Mouse (Mus musculus): ENCODE measurements around the gene Olfr1359. TPM values are rescaled to one million over a fixed set of nuclear protein-coding genes. Genes with fewer than 3 reads are reported as not detected.
"Not testable (repeated sequence)": the region's sequence is repeated elsewhere in the genome, so short reads cannot be mapped to it uniquely, and the experiment has no call there.

Olfr1359 gene
- polyA plus RNA-seq, 1 experiment from 2014 or later, result not detected

DNA sequence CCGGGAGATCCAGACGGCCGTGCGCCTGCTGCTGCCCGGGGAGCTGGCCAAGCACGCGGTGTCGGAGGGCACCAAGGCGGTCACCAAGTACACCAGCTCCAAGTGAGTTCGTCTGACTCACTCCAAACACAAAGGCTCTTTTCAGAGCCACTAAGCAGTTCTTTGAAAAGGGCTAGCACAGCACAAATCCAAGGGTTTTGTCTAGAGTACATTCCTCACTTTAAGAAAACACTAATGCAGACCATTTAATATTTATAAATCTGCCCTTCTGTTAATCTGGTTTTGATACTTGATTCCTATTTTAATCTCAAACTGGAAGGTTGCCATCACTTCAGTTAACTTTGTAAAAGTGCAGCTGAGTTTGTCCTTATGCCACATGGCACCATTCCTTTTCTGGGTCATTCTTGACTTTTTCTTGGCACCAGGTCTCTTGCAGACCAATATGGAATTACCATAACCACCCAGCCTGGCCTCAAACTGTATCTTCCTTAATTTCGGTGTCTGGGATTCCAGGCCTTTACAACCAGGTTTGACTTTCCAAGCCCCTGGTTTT, 24.5 kb downstream of the Olfr1359 start:
- peak overlapping the region; percentile 64 for H3K4me2 ChIP-seq (ENCODE audit: low read length)
- H3K9ac ChIP-seq (replicated peaks; ENCODE audit: low read length), result peak overlapping the region; percentile 46; the same call in 1 of the 2 replicates
- peak; percentile 44 for DNase-seq
- H3K27me3 ChIP-seq (ENCODE audit: control insufficient read depth, insufficient read depth, low read length), result no peaks in the 10 kb centered on the region
- H3K27ac ChIP-seq (replicated peaks; ENCODE audit: low read depth, low read length), result peak overlapping the region; percentile 86
- peak overlapping the region; percentile 39 for H3K4me3 ChIP-seq (replicated peaks; ENCODE audit: low read depth, low read length)
- H3K4me1 ChIP-seq (ENCODE audit: control insufficient read depth, insufficient read depth, low read length), result peaks cover 22% of the 10 kb centered on the region
- 4% methylated on average over 10 of the region's 11 CpGs for WGBS
- no peaks in the 10 kb centered on the region for H3K36me3 ChIP-seq (ENCODE audit: control insufficient read depth, insufficient read depth, low read length)
- ATAC-seq (ENCODE audit: low FRiP score, low TSS enrichment), result peak; percentile 34; the same call in 1 of the 2 replicates
- H3K9me3 ChIP-seq (ENCODE audit: control insufficient read depth, low read length), result no peaks in the 10 kb centered on the region

DNA sequence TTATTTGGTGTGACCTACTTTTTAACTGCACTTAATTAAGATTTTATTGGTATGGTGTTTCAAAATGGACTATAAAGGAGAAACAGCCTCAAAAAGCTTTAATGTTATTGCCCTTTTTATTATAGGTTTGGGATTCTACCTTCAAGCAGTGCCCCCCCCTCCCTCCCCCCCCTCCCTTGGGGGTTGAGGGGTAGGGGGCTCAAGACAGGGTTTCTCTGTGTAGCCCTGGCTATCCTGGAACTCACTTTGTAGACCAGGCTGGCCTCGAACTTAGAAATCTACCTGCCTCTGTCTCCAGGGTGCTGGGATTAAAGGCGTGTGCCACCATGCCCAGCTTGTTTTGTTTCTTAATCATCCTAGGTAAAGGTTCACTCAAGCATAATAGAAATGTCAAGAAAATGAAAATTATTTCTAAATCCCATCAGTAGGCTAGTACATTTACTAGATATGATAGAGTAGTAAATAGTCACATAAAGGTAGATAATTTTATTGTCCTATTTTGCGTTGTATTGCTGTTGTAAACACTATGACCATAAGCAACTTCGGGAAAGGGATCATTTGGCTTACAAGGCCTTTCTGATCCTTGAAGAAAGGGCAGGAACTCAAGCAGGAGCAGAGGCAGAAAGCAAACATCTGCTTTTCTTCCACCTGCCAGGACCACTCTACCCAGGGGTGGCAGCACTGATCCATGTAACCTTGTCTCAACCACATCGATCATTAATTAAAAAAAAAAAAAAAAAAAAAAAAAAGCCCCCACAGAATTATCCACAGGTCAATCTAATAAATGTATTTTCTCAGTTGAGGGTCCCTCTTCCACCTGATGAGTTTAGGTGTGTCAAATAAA, 25.3 kb downstream of the Olfr1359 start:
- H3K27ac ChIP-seq (replicated peaks; ENCODE audit: low read depth, low read length), result no peak overlapping the region
- 22% methylated on average over 5 of the region's 5 CpGs for WGBS
- H3K9ac ChIP-seq (replicated peaks; ENCODE audit: low read length), result no peak overlapping the region
- no peaks in the 10 kb centered on the region for H3K9me3 ChIP-seq (ENCODE audit: control insufficient read depth, low read length)
- no peak for DNase-seq
- peaks cover 26% of the 10 kb centered on the region for H3K4me1 ChIP-seq (ENCODE audit: control insufficient read depth, insufficient read depth, low read length)
- peak overlapping the region; percentile 64; the same call in 1 of the 2 replicates for H3K4me2 ChIP-seq (ENCODE audit: low read length)
- no peaks in the 10 kb centered on the region for H3K36me3 ChIP-seq (ENCODE audit: control insufficient read depth, insufficient read depth, low read length)
- no peaks in the 10 kb centered on the region for H3K27me3 ChIP-seq (ENCODE audit: control insufficient read depth, insufficient read depth, low read length)
- no peak for ATAC-seq (ENCODE audit: low FRiP score, low TSS enrichment)
- no peak overlapping the region for H3K4me3 ChIP-seq (replicated peaks; ENCODE audit: low read depth, low read length)

DNA sequence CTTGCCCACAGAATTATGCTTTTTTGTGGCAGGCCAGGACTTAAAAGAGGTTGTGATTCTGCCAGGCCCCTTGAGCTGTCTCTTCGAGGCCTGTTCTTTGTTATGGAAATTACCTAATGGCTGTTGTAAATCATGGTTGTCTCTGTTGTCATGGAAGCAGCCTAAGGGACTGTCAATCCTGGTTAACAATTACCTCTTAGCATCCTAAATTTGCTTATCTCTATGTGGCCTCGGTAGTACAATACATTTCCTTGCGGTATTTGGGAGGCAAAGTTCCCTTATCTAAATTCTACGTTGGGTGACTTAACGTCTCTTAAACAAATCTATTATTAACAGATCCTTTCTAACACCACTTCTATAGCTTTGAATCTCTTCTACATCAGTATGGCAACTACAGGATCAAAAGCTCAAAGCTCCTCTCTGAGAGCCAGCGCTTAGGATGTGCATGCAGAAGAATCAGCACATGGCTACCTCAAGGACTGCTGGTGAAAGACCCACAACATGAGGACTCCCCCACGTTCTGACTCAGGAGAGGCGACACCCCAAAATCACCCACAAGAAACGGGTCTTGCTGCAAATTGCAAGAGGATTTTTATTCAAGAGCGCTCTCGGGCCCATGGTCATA, 30.1 kb downstream of the Olfr1359 start:
- 25% methylated on average over 11 of the region's 11 CpGs for WGBS
- H3K27me3 ChIP-seq (ENCODE audit: control insufficient read depth, insufficient read depth, low read length), result no peaks in the 10 kb centered on the region
- peak overlapping the region; percentile 15; the same call in 1 of the 2 replicates for H3K4me2 ChIP-seq (ENCODE audit: low read length)
- H3K9ac ChIP-seq (replicated peaks; ENCODE audit: low read length), result no peak overlapping the region
- H3K9me3 ChIP-seq (ENCODE audit: control insufficient read depth, low read length), result no peaks in the 10 kb centered on the region
- H3K27ac ChIP-seq (replicated peaks; ENCODE audit: low read depth, low read length), result peak overlapping the region; percentile 52
- peaks cover 12% of the 10 kb centered on the region; the same call in 1 of the 2 replicates for H3K4me1 ChIP-seq (ENCODE audit: control insufficient read depth, insufficient read depth, low read length)
- H3K4me3 ChIP-seq (replicated peaks; ENCODE audit: low read depth, low read length), result no peak overlapping the region
- ATAC-seq (ENCODE audit: low FRiP score, low TSS enrichment) (peak; percentile 75), DNase-seq (peak; percentile 69)
- H3K36me3 ChIP-seq (ENCODE audit: control insufficient read depth, insufficient read depth, low read length), result no peaks in the 10 kb centered on the region

DNA sequence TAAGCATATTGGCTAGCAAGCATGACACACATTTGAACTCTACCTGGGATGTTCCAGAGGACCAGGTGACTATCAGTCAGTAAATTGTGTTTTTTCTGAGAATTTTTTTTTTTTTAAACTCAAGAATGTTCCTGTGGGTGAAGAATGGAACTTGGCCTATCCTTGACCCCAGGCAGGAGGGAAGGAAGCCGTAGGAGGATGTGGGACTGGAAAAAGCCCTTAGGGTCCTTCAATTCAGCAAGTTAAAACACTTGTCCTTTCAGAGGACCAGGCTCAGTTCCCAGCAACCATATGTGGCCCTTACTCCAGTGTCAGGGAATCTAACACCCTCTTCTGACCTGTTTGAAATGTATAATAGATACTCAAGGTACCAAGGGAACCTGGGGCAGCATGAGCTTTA, 31.6 kb downstream of the Olfr1359 start:
- Histone ChIP-seq H3K4me2 (ENCODE audit: low read length) (no peak overlapping the region), H3K4me3 (replicated peaks; ENCODE audit: low read depth, low read length) (no peak overlapping the region), H3K36me3 (ENCODE audit: control insufficient read depth, insufficient read depth, low read length) (no peaks in the 10 kb centered on the region), H3K9ac (replicated peaks; ENCODE audit: low read length) (no peak overlapping the region), H3K27me3 (ENCODE audit: control insufficient read depth, insufficient read depth, low read length) (no peaks in the 10 kb centered on the region), H3K4me1 (ENCODE audit: control insufficient read depth, insufficient read depth, low read length) (peaks cover 12% of the 10 kb centered on the region; the same call in 1 of the 2 replicates), H3K27ac (replicated peaks; ENCODE audit: low read depth, low read length) (no peak overlapping the region), H3K9me3 (ENCODE audit: control insufficient read depth, low read length) (no peaks in the 10 kb centered on the region)
- ATAC-seq (ENCODE audit: low FRiP score, low TSS enrichment) (no peak), DNase-seq (no peak)
- 81% methylated on average over 1 of the region's 1 CpGs for WGBS

DNA sequence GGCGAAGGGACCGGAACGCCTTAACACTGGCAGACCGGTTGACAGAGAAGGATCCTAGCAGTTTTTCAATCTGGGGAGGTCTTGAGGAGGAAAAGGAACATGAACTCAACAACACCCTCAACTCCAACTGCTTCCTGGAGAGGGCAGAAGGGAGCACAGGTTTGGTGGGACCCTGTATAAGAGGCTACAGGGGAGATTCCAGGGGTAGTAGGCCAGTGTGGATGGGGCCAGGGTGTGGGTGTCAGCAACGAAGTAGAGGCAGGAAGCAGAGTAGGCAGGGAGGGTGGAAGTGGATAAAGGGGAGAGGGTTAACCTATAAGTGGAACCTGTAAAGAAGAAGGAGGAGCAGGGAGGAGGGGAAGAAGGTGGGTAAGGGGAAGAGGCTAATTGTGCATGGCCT, 35.6 kb downstream of the Olfr1359 start:
- DNase-seq, result no peak

DNA sequence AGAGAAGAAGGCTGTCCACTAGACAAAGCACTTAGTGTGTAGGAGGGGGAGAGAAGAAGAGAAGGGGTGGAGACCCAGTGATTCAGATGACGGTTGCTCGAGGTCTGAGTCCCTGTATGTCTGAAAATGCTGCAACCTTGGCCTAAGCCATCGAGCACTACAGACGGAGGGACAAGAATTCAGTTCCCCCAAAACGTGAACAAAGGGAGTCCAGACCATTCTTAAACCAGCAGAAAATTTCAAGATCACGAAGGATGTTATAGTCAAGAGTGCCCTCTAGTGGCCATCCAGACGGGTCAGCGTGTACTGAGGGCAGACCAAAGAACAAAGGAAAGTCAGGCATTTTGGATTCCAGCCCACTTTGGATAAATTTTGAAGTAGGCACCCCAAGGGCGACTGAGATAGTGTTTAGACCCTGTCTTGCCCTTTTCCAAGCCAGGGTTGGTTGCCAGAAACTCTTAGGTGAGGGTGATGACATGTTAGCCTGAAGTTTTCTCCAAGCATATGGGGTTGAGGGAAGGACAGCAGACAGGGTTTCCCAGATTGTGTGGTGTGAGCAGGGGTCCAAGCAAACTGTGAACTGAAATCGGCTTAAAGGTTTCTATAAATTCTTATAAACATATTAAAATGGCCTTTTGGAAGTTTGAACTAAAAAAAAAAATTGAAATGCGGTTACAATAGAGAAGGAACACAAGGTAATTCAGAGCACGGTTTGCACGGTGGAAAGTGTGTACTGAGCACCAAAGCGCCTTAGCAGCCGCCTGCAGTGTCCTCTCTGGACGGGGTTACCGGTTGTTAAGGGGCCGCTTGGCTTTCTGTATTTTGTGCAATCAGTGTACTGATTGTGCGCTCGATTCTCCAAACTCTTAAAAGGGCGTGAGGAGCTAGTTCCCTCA, 36.3 kb downstream of the Olfr1359 start:
- Histone ChIP-seq H3K27ac (replicated peaks; ENCODE audit: low read depth, low read length) (peak overlapping the region; percentile 97), H3K4me2 (ENCODE audit: low read length) (peak overlapping the region; percentile 73), H3K4me1 (ENCODE audit: control insufficient read depth, insufficient read depth, low read length) (peaks cover 14% of the 10 kb centered on the region; the same call in 1 of the 2 replicates), H3K36me3 (ENCODE audit: control insufficient read depth, insufficient read depth, low read length) (no peaks in the 10 kb centered on the region), H3K27me3 (ENCODE audit: control insufficient read depth, insufficient read depth, low read length) (no peaks in the 10 kb centered on the region), H3K4me3 (replicated peaks; ENCODE audit: low read depth, low read length) (peak overlapping the region; percentile 50), H3K9ac (replicated peaks; ENCODE audit: low read length) (peak overlapping the region; percentile 69), H3K9me3 (ENCODE audit: control insufficient read depth, low read length) (no peaks in the 10 kb centered on the region)
- DNase-seq, result peak; percentile 96
- under 1% methylated on average over 21 of the region's 21 CpGs for WGBS
- peak; percentile 83 for ATAC-seq (ENCODE audit: low FRiP score, low TSS enrichment)

More for the DNA sequence above, 35.6 kb downstream of the Olfr1359 start:
- peak; percentile 9; the same call in 1 of the 2 replicates for ATAC-seq (ENCODE audit: low FRiP score, low TSS enrichment)
- peaks cover 14% of the 10 kb centered on the region; the same call in 1 of the 2 replicates for H3K4me1 ChIP-seq (ENCODE audit: control insufficient read depth, insufficient read depth, low read length)
- no peaks in the 10 kb centered on the region for H3K9me3 ChIP-seq (ENCODE audit: control insufficient read depth, low read length)
- peak overlapping the region; percentile 97 for H3K27ac ChIP-seq (replicated peaks; ENCODE audit: low read depth, low read length)
- no peak overlapping the region for H3K4me3 ChIP-seq (replicated peaks; ENCODE audit: low read depth, low read length)
- no peaks in the 10 kb centered on the region for H3K36me3 ChIP-seq (ENCODE audit: control insufficient read depth, insufficient read depth, low read length)
- WGBS, result 62% methylated on average over 5 of the region's 5 CpGs
- H3K9ac ChIP-seq (replicated peaks; ENCODE audit: low read length), result no peak overlapping the region
- H3K27me3 ChIP-seq (ENCODE audit: control insufficient read depth, insufficient read depth, low read length), result no peaks in the 10 kb centered on the region
- 0 out of 2 replicates have a peak overlapping the region, but pooled peaks have one; percentile 73 for H3K4me2 ChIP-seq (ENCODE audit: low read length)

DNA sequence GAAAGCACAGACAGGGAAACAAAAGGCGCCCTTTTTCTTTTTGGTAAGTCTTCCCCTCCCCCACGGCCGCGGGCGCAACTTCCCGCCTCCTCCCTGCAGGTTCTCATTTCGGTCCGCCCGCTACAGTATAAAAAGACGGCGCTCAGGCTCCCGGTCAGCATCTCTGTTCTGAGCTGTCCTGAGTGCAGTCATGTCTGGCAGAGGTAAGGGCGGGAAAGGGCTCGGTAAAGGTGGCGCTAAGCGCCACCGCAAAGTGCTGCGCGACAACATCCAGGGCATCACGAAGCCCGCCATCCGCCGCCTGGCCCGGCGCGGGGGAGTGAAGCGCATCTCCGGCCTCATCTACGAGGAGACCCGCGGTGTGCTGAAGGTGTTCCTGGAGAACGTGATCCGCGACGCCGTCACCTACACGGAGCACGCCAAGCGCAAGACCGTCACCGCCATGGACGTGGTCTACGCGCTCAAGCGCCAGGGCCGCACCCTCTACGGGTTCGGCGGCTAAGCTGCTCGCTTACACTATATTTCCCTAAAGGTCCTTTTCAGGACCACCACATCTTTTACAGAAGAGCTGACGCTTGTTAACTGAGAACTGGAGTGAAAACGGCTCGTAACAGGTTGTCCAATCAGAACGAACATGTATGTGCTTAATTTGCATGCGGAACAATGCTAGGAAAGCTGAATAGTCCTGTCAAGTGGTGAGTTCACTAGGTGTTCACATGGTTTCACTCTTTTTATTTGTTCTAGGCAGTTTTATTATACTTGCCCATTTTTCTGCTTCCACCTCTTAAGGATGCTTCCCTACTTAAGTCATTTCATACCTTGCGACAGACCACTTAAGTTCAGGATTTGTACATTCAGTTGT, 37.2 kb downstream of the Olfr1359 start, which contains the start of gene Hist1h4j:
TSS of gene Hist1h4j (plus strand) at position 159 of the 862 bp plus-strand sequence.
- Histone ChIP-seq H3K4me2 (ENCODE audit: low read length) (peak within 1 kb of the TSS; percentile 73), H3K9ac (replicated peaks; ENCODE audit: low read length) (peak within 1 kb of the TSS; percentile 69), H3K4me3 (replicated peaks; ENCODE audit: low read depth, low read length) (peak within 1 kb of the TSS; percentile 50), H3K4me1 (ENCODE audit: control insufficient read depth, insufficient read depth, low read length) (peaks cover 14% of the 10 kb centered on the region; the same call in 1 of the 2 replicates), H3K27ac (replicated peaks; ENCODE audit: low read depth, low read length) (peak within 1 kb of the TSS; percentile 97)
- H3K9me3 ChIP-seq (ENCODE audit: control insufficient read depth, low read length); H3K27me3 ChIP-seq (ENCODE audit: control insufficient read depth, insufficient read depth, low read length); H3K36me3 ChIP-seq (ENCODE audit: control insufficient read depth, insufficient read depth, low read length): not testable (repeated sequence)
- peak; percentile 95 for DNase-seq
- WGBS, result under 1% methylated on average over 37 of the region's 56 CpGs
- ATAC-seq (ENCODE audit: low FRiP score, low TSS enrichment), result peak; percentile 88

Data from midbrain, embryonic 14.5 days (tissue).